Mouse (Mus musculus): Measurements from ENCODE around the gene Gas7. TPM values are rescaled to one million over a fixed set of nuclear protein-coding genes. Genes with fewer than 3 reads are reported as not detected.

Gas7 gene
- polyA plus RNA-seq, 1 experiment from 2014 or later, result 39.5 TPM

GRCm38 (mm10) chr11:67642835-67643234, 187.6 kb downstream of the Gas7 start:
- H3K36me3 ChIP-seq (ENCODE audit: control insufficient read depth, insufficient read depth, low read length), result no peaks in the 10 kb centered on the region
- WGBS, result 87% methylated on average over 5 of the region's 5 CpGs
- no peaks in the 10 kb centered on the region for H3K4me1 ChIP-seq (ENCODE audit: control insufficient read depth, insufficient read depth, low read length)
- ATAC-seq (no peak), DNase-seq (ENCODE audit: low spot score) (no peak)
- H3K27me3 ChIP-seq (replicated peaks; ENCODE audit: control insufficient read depth, insufficient read depth, low read length), result no peaks in the 10 kb centered on the region
- no peak overlapping the region for H3K4me2 ChIP-seq (ENCODE audit: low read length)
- no peak overlapping the region for H3K27ac ChIP-seq (ENCODE audit: low read depth, low read length)
- H3K9me3 ChIP-seq (replicated peaks; ENCODE audit: control insufficient read depth, low read length), result no peaks in the 10 kb centered on the region
- H3K4me3 ChIP-seq (ENCODE audit: low read depth, low read length), result no peak overlapping the region
- H3K9ac ChIP-seq (ENCODE audit: low read length), result no peak overlapping the region

DNA sequence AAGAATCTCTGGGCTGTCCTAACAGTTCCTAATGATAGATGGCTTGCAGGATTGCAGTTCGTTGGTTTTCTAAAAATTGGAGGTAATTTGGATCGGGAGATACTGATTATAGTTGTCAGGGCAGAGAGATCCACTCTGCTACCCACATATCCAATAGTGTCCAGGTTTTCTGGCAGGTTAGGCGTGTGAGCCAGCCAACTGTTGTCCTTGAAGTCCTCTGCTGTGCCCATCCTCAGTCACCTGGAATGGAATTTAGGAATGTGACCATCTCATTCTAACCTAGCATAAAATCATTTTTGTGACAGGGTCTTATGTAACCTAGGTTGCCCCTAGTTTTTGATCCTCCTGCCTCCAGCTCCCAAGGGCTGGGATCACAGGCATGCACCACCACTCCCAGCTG, 188.2 kb downstream of the Gas7 start:
- Histone ChIP-seq H3K27ac (ENCODE audit: low read depth, low read length) (no peak overlapping the region), H3K9me3 (replicated peaks; ENCODE audit: control insufficient read depth, low read length) (no peaks in the 10 kb centered on the region), H3K4me1 (ENCODE audit: control insufficient read depth, insufficient read depth, low read length) (no peaks in the 10 kb centered on the region), H3K9ac (ENCODE audit: low read length) (no peak overlapping the region), H3K27me3 (replicated peaks; ENCODE audit: control insufficient read depth, insufficient read depth, low read length) (no peaks in the 10 kb centered on the region), H3K4me3 (ENCODE audit: low read depth, low read length) (no peak overlapping the region), H3K36me3 (ENCODE audit: control insufficient read depth, insufficient read depth, low read length) (no peaks in the 10 kb centered on the region), H3K4me2 (ENCODE audit: low read length) (no peak overlapping the region)
- 85% methylated on average over 3 of the region's 3 CpGs for WGBS
- DNase-seq (ENCODE audit: low spot score), result no peak
- no peak for ATAC-seq

- Histone ChIP-seq H3K27me3 (replicated peaks; ENCODE audit: control insufficient read depth, insufficient read depth, low read length) (no peaks in the 10 kb centered on the region), H3K36me3 (ENCODE audit: control insufficient read depth, insufficient read depth, low read length) (no peaks in the 10 kb centered on the region), H3K4me2 (ENCODE audit: low read length) (no peak overlapping the region), H3K9ac (ENCODE audit: low read length) (no peak overlapping the region), H3K9me3 (replicated peaks; ENCODE audit: control insufficient read depth, low read length) (no peaks in the 10 kb centered on the region), H3K4me3 (ENCODE audit: low read depth, low read length) (no peak overlapping the region), H3K4me1 (ENCODE audit: control insufficient read depth, insufficient read depth, low read length) (no peaks in the 10 kb centered on the region), H3K27ac (ENCODE audit: low read depth, low read length) (no peak overlapping the region)
- WGBS, result 84% methylated on average over 6 of the region's 6 CpGs
- ATAC-seq (no peak), DNase-seq (ENCODE audit: low spot score) (no peak)
Measured at GRCm38 (mm10) chr11:67644632-67645149, 189.5 kb downstream of the Gas7 start.

DNA sequence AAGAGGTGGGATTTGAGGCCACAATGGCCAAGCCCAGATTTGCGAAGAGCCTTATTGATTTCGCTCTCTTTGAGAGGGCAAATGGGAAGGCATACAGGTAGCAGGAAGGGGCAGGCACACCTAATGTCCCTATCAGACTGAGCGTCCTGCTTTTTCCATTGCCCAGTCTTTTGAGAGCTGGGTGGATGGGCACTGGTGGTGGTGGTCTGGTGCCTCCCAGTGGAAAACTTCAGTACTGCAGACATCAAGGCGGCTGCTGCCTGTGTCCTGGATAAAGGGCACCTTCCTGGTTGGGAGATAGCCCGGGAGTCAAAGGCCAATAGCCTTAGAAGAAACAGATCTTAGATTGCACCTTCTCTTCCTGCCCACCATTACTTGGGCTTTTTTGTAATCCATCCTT, 192.5 kb downstream of the Gas7 start:
- Histone ChIP-seq H3K27me3 (replicated peaks; ENCODE audit: control insufficient read depth, insufficient read depth, low read length) (no peaks in the 10 kb centered on the region), H3K9me3 (replicated peaks; ENCODE audit: control insufficient read depth, low read length) (no peaks in the 10 kb centered on the region), H3K4me3 (ENCODE audit: low read depth, low read length) (no peak overlapping the region), H3K9ac (ENCODE audit: low read length) (no peak overlapping the region), H3K4me1 (ENCODE audit: control insufficient read depth, insufficient read depth, low read length) (peaks cover 4% of the 10 kb centered on the region; the same call in 1 of the 2 replicates), H3K36me3 (ENCODE audit: control insufficient read depth, insufficient read depth, low read length) (no peaks in the 10 kb centered on the region), H3K4me2 (ENCODE audit: low read length) (no peak overlapping the region), H3K27ac (ENCODE audit: low read depth, low read length) (no peak overlapping the region)
- ATAC-seq, result peak; percentile 43; the same call in 1 of the 2 replicates
- 28% methylated on average over 5 of the region's 5 CpGs for WGBS
- peak; percentile 71 for DNase-seq (ENCODE audit: low spot score)

GRCm38 (mm10) chr11:67648651-67649407, 193.6 kb downstream of the Gas7 start:
- Histone ChIP-seq H3K9me3 (replicated peaks; ENCODE audit: control insufficient read depth, low read length) (no peaks in the 10 kb centered on the region), H3K4me1 (ENCODE audit: control insufficient read depth, insufficient read depth, low read length) (peaks cover 7% of the 10 kb centered on the region; the same call in 1 of the 2 replicates), H3K27ac (ENCODE audit: low read depth, low read length) (no peak overlapping the region), H3K36me3 (ENCODE audit: control insufficient read depth, insufficient read depth, low read length) (no peaks in the 10 kb centered on the region), H3K4me2 (ENCODE audit: low read length) (no peak overlapping the region), H3K27me3 (replicated peaks; ENCODE audit: control insufficient read depth, insufficient read depth, low read length) (no peaks in the 10 kb centered on the region), H3K4me3 (ENCODE audit: low read depth, low read length) (no peak overlapping the region), H3K9ac (ENCODE audit: low read length) (no peak overlapping the region)
- WGBS, result 71% methylated on average over 11 of the region's 11 CpGs
- DNase-seq (ENCODE audit: low spot score), result peak; percentile 44
- no peak for ATAC-seq

- Histone ChIP-seq H3K4me3 (ENCODE audit: low read depth, low read length) (no peak overlapping the region), H3K9me3 (replicated peaks; ENCODE audit: control insufficient read depth, low read length) (no peaks in the 10 kb centered on the region), H3K27me3 (replicated peaks; ENCODE audit: control insufficient read depth, insufficient read depth, low read length) (no peaks in the 10 kb centered on the region), H3K36me3 (ENCODE audit: control insufficient read depth, insufficient read depth, low read length) (no peaks in the 10 kb centered on the region), H3K9ac (ENCODE audit: low read length) (no peak overlapping the region), H3K4me2 (ENCODE audit: low read length) (no peak overlapping the region), H3K4me1 (ENCODE audit: control insufficient read depth, insufficient read depth, low read length) (peaks cover 8% of the 10 kb centered on the region), H3K27ac (ENCODE audit: low read depth, low read length) (no peak overlapping the region)
- DNase-seq (ENCODE audit: low spot score) (no peak), ATAC-seq (no peak)
- 53% methylated on average over 10 of the region's 10 CpGs for WGBS
Measured at GRCm38 (mm10) chr11:67649971-67650707, 194.9 kb downstream of the Gas7 start.

DNA sequence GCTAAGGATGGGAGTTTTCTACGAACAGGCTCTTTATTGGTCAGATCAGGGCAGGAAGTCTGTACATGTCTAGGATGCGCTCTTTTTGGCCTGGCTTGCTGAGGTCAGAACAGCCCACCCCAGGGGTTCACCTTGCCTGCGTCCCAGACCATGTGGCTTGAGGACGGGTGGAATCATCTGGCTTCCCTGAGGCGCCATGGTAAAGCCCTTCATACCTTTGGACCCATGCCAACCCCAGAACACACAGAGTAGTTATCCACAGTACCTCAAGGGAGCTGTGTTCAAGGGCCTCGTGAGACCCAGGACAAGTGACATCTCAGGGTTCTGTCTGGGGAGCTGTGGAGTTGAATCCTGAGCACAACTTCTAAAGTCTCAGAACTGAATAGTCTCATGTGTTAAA, 196.5 kb downstream of the Gas7 start:
- no peaks in the 10 kb centered on the region for H3K27me3 ChIP-seq (replicated peaks; ENCODE audit: control insufficient read depth, insufficient read depth, low read length)

DNA sequence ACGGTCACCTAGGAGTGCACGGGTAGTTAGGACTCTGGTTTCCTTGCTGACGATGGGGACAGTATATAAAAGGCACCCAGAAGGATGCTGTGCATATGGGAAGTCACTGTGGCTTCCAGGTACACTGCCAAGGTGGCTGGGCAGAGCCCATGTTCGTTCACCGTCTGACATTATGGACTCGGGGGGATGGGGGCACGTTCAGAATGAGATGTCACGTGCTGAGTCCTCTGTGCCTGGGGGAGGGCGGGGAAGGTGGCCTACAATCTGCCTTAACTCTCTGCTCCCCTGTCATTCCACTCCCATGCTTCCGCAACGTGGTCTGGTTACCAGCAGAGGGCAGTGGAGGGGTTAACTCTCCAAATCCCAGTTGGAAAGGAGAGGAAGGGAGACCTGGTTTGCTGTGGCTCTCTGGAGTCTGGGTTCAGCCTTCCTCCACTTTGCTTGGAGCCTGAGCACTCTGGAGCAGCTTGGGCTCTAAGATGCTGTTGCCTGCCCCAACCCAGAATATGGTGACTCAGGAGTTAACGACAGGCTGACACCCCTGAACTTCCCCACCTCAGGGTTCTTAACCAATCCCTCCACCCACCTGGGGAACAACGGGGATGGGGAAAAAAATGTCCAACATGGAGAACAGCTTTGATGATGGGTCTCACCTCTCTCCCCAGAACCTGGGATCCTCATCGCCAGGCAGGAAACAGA, 197.1 kb downstream of the Gas7 start:
- no peak overlapping the region for H3K4me2 ChIP-seq (ENCODE audit: low read length)
- no peak overlapping the region for H3K4me3 ChIP-seq (ENCODE audit: low read depth, low read length)
- no peak overlapping the region for H3K9ac ChIP-seq (ENCODE audit: low read length)
- no peak overlapping the region for H3K27ac ChIP-seq (ENCODE audit: low read depth, low read length)
- no peaks in the 10 kb centered on the region for H3K27me3 ChIP-seq (replicated peaks; ENCODE audit: control insufficient read depth, insufficient read depth, low read length)
- no peaks in the 10 kb centered on the region for H3K9me3 ChIP-seq (replicated peaks; ENCODE audit: control insufficient read depth, low read length)
- no peaks in the 10 kb centered on the region for H3K36me3 ChIP-seq (ENCODE audit: control insufficient read depth, insufficient read depth, low read length)
- peaks cover 13% of the 10 kb centered on the region for H3K4me1 ChIP-seq (ENCODE audit: control insufficient read depth, insufficient read depth, low read length)
- DNase-seq (ENCODE audit: low spot score), result peak; percentile 74
- peak; percentile 46 for ATAC-seq
- 16% methylated on average over 14 of the region's 14 CpGs for WGBS

More for the DNA sequence above, 196.5 kb downstream of the Gas7 start:
- H3K4me2 ChIP-seq (ENCODE audit: low read length), result no peak overlapping the region
- no peaks in the 10 kb centered on the region for H3K36me3 ChIP-seq (ENCODE audit: control insufficient read depth, insufficient read depth, low read length)
- H3K9ac ChIP-seq (ENCODE audit: low read length), result no peak overlapping the region
- 76% methylated on average over 6 of the region's 6 CpGs for WGBS
- H3K27ac ChIP-seq (ENCODE audit: low read depth, low read length), result no peak overlapping the region
- DNase-seq (ENCODE audit: low spot score) (no peak), ATAC-seq (no peak)
- peaks cover 13% of the 10 kb centered on the region for H3K4me1 ChIP-seq (ENCODE audit: control insufficient read depth, insufficient read depth, low read length)
- no peak overlapping the region for H3K4me3 ChIP-seq (ENCODE audit: low read depth, low read length)
- no peaks in the 10 kb centered on the region for H3K9me3 ChIP-seq (replicated peaks; ENCODE audit: control insufficient read depth, low read length)

Data from forebrain, embryonic 14.5 days (tissue).